Mouse (Mus musculus): ENCODE measurements around the gene Ccdc137. TPM values are rescaled to one million over a fixed set of nuclear protein-coding genes. Genes with fewer than 3 reads are reported as not detected.
A peak's percentile ranks its signal among the peaks of the same experiment; 100 is the strongest.
"Not testable (repeated sequence)": the region's sequence is repeated elsewhere in the genome, so short reads cannot be mapped to it uniquely, and the experiment has no call there.

Gene Ccdc137
- total RNA-seq (2021): 10 to 100 TPM; 16.8 to 20.8 TPM

GRCm38 (mm10) chr11:120457772-120458751 is at the start of gene Ccdc137, which contains the start of gene Oxld1:
Gene Ccdc137 (plus strand): TSS chr11:120458115.
Gene Oxld1 (minus strand): TSS chr11:120458068.
- intact Hi-C loops (cut with DNase I): no loop called here
- peak; percentile 79 to 85 for DNase-seq (ENCODE audit: extremely low spot score in 1 of 2, low spot score in 2 of 2)

- intact Hi-C loops (cut with DNase I); DNase-seq (ENCODE audit: extremely low spot score in 1 of 2, low spot score in 2 of 2): not testable (repeated sequence)
Measured at GRCm38 (mm10) chr11:120413621-120414020, 44.3 kb upstream of the Ccdc137 start.

GRCm38 (mm10) chr11:120417852-120418251 is 40.1 kb upstream of the Ccdc137 start:
- no peak for DNase-seq (ENCODE audit: extremely low spot score in 1 of 2, low spot score in 2 of 2)
- intact Hi-C loops (cut with DNase I): no loop called here

GRCm38 (mm10) chr11:120418592-120418991 is 39.3 kb upstream of the Ccdc137 start:
- no peak for DNase-seq (ENCODE audit: extremely low spot score in 1 of 2, low spot score in 2 of 2)
- intact Hi-C loops (cut with DNase I): no loop called here

- DNase-seq (ENCODE audit: extremely low spot score in 1 of 2, low spot score in 2 of 2): no peak
- intact Hi-C loops (cut with DNase I): no loop called here
Measured at GRCm38 (mm10) chr11:120422651-120423568, 35.0 kb upstream of the Ccdc137 start.

GRCm38 (mm10) chr11:120423569-120424295 is 34.2 kb upstream of the Ccdc137 start:
- intact Hi-C loops (cut with DNase I): no loop called here
- peak; percentile 20 to 52 for DNase-seq (ENCODE audit: extremely low spot score in 1 of 2, low spot score in 2 of 2)

GRCm38 (mm10) chr11:120426727-120427126 is 31.2 kb upstream of the Ccdc137 start:
- no peak for DNase-seq (ENCODE audit: extremely low spot score in 1 of 2, low spot score in 2 of 2)
- intact Hi-C loops (cut with DNase I): no loop called here

- peak; percentile 80 to 92 for DNase-seq (ENCODE audit: extremely low spot score in 1 of 2, low spot score in 2 of 2)
- intact Hi-C loops (cut with DNase I): no loop called here
Measured at GRCm38 (mm10) chr11:120437152-120437856, 20.6 kb upstream of the Ccdc137 start, which contains the start of gene Nploc4. Gene Nploc4 (minus strand): TSS chr11:120437708.

- no peak for DNase-seq (ENCODE audit: extremely low spot score in 1 of 2, low spot score in 2 of 2)
- intact Hi-C loops (cut with DNase I): no loop called here
Measured at GRCm38 (mm10) chr11:120437857-120438385, 20.0 kb upstream of the Ccdc137 start.

GRCm38 (mm10) chr11:120442344-120442743 is 15.6 kb upstream of the Ccdc137 start, which contains the start of gene Tspan10:
Gene Tspan10 (plus strand): TSS chr11:120442644.
- DNase-seq (ENCODE audit: extremely low spot score in 1 of 2, low spot score in 2 of 2): no peak
- intact Hi-C loops (cut with DNase I): no loop called here

GRCm38 (mm10) chr11:120442765-120443280 is 15.1 kb upstream of the Ccdc137 start:
- no peak for DNase-seq (ENCODE audit: extremely low spot score in 1 of 2, low spot score in 2 of 2)
- intact Hi-C loops (cut with DNase I): no loop called here

GRCm38 (mm10) chr11:120444106-120444505 is 13.8 kb upstream of the Ccdc137 start:
- intact Hi-C loops (cut with DNase I): no loop called here
- DNase-seq (ENCODE audit: extremely low spot score in 1 of 2, low spot score in 2 of 2): no peak

GRCm38 (mm10) chr11:120445475-120445874 is 12.4 kb upstream of the Ccdc137 start:
- no peak for DNase-seq (ENCODE audit: extremely low spot score in 1 of 2, low spot score in 2 of 2)
- intact Hi-C loops (cut with DNase I): no loop called here

- intact Hi-C loops (cut with DNase I): no loop called here
- DNase-seq (ENCODE audit: extremely low spot score in 1 of 2, low spot score in 2 of 2): no peak
Measured at GRCm38 (mm10) chr11:120447179-120447578, 10.7 kb upstream of the Ccdc137 start.

GRCm38 (mm10) chr11:120452246-120452645 is 5.7 kb upstream of the Ccdc137 start:
- intact Hi-C loops (cut with DNase I): no loop called here
- DNase-seq (ENCODE audit: extremely low spot score in 1 of 2, low spot score in 2 of 2): no peak

- no peak for DNase-seq (ENCODE audit: extremely low spot score in 1 of 2, low spot score in 2 of 2)
- intact Hi-C loops (cut with DNase I): no loop called here
Measured at GRCm38 (mm10) chr11:120453306-120453705, 4.6 kb upstream of the Ccdc137 start, which contains the start of gene Pde6g. Gene Pde6g (minus strand): TSS chr11:120453500.

- no peak for DNase-seq (ENCODE audit: extremely low spot score in 1 of 2, low spot score in 2 of 2)
- intact Hi-C loops (cut with DNase I): no loop called here
Measured at GRCm38 (mm10) chr11:120454965-120455364, 3.0 kb upstream of the Ccdc137 start.
